Mouse (Mus musculus): Measurements from ENCODE around the gene Fam83g.
A peak's percentile ranks its signal among the peaks of the same experiment; 100 is the strongest.

Gene Fam83g

DNA sequence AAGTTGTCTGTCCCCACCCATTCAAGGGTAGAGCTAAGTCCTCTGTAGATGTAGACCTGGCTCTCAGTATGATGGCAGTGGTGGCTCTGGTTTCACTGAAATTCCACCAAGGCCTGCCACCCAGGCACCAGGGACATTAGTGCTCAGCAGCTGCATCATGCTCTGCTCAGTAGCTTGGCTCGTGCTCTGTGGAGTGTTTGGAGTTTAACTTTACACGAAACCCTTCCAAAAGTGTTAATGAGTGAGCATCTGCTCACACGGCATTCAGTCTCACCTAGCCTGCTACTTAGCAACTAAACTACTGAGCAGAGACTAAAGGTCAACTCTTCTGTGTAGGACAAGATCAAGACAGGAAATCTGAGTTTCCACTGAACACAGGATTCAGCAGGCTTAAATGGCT is 36.7 kb downstream of the Fam83g start, which contains the start of gene Slc5a10:
Slc5a10 (minus strand) TSS at position 191 of the 400 bp plus-strand sequence.
- DNase-seq: no peak

DNA sequence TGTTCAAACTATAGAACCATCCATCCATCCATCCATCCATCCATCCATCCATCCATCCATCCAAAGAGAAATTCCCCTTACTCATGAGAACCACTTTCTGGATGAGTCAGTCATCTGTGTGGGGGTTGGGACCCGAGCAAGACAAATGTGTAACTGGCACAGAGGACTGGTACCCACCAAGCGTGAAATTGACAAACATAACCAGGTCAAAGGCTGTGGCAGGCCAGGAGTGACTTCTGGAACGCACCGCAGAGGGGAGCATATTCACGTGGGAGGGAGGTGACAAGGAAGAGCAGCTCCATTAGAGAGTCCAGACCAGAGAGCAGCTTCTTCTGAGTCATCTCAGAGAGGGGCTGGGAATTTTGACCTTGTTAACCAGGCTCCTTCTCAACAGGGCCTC is 38.2 kb downstream of the Fam83g start:
- DNase-seq: no peak

DNA sequence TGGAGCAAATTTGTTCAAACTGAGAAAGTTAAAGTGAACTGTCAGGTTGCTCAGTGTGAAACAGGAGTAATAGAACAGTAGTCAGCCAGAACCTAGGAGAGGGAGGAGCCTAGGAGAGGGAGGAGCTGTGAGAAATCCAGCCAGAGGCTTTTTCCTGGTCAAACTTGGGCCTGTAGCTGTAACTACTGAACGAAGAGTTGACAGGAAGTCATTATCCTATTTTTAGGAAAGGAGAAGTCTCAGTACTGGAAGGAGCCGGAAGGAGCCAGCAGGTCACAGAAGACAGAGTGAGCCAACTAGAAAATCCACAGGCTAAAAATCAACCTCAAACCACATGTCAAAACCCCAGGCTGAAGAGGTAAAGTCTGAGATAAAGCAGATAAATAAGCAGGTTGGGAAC is 44.1 kb downstream of the Fam83g start:
- DNase-seq: no peak

DNA sequence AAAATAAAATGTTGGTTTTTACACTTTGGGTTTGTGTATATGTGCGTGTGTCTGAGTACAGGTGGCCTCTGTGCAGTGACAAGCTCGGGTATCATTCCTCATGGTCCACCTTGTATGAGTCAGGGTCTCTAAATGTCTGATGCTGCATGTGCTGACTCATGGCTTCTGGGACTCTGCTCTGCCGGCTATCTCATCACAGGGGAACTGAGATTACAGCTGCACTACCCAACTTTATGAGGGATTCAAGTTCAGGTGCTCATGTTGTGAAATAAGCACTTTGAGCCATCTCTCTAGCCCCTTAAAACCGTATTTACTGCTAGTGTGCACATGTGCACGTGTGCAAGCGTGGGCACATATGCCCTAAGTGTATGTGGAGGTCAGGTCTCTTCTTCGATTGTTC is 48.8 kb downstream of the Fam83g start:
- no peak for DNase-seq

DNA sequence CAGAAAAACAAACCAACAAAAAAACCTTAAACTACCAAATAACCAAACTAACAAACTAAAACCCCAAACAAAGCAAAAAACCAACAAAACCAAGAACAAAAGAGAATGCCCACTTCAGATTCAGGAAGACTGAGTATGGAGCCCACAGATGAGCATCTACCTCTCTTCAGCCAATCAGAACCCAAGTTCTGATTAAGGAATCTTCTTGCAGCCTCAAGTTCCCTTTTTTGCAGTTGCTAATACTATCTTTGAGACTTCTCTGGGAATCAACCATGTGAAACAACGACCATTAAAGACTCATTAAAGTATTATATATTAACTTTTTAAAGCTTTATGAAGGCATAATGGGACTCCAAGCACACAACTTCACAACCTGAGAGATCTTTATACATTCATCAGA is 53.4 kb downstream of the Fam83g start:
- DNase-seq: no peak

DNA sequence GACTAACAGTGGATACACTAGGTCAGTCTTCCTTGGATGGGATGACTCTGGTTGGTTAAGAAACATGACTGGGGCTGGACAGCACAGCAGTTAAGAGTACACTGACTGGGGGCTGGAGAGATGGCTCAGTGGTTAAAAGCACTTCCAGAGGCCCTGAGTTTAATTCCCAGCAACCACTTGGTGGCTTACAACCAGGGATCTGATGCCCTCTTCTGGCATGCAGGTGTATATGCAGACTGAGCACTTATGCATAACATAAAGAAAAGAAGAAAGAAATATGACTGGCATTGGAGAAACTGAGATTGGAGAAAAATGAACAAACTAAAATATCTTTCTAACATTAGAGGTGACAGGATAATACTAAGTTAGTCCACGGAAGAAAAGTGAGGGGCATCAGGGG is 56.6 kb downstream of the Fam83g start:
- no peak for DNase-seq

DNA sequence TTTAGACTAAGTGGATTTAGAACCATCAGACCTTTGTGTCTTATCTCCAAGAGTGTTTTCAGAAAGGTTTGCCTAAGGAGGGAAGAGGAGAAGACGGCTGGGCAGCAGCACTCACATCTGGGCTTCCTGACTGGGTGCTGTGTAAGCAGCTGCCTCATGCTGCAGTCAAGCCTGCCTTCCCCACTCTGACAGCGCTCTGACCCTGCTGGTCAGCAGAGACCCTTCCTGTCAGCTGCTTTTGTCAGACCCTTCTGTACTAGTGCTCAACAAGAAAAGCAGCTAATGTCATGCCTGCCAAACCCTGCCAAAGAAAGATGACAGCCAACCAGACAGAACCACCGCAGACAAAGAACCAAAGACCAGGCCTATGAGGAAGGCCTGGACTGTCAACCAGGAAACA is 59.9 kb downstream of the Fam83g start:
- DNase-seq: no peak

DNA sequence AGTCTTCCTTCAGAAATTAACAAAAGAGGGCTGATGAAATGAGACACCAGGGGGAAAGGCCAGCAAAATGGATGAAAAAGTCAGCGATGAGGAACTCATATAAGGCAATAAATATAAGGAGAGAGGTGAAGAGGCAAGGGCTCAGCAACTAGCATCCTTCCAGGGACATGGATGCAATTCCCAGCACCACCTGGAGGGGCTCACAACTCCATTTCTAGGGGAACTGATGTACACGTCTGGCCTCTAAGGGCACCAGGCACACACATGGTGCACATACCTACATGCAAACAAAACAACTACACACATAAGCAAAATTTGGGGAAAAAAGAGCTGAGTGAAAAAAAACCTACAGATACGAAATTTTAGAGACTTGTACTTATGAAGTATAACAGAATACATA is 60.6 kb downstream of the Fam83g start:
- peak; percentile 35 for DNase-seq

DNA sequence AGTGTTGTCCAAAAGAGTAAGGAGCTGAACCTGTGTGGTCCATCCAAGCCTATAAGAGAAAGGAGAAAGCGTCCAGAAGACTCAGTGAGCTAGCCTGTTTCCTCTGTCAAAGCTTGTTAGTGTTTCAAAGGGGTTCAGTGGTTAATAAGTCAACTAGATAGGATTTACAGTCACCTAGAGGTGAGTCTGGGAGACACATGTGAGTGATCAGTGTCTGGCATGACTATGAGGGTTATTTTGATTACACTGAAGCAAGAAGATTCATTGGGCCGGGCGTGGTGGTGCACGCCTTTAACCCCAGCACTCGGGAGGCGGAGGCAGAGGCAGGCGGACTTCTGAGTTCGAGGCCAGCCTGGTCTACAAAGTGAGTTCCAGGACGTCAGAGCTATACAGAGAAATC is 61.9 kb downstream of the Fam83g start:
- no peak for DNase-seq

DNA sequence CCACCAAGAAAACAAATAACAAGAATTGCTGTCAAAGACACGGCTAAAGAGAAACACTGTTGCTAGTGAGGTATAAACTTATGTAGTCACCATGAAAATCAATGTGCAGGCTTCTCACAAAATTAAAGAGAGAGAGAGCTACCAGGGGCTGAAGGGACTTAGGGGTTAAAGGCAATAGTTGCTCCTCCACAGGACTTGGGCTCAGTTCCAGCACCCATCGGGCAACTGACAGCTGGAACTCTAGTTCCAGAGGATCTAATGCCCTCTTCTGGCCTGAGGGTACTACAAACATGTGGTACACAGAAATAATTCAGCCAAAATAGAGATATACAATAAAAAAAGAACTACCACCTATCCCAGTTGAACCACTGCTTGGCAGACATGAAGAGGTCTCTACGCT is 63.3 kb downstream of the Fam83g start:
- DNase-seq: no peak

DNA sequence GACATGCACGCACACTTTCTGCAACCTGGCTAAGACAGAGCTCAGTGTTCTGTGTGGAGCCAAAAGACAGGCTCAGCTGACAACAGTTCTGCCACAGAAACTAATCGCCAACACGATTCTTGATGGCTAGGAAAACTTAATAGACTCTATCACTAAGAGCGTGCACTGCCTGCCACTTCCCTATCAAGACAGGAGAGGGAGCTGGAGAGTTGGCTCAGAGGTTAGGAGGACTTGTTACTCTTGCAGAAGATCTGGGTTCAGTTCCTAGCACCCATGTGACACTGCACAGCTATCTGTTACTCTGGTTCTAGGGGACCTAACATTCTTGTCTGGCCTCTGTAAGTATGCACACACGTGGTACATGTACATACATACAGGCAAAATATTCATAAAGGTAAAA is 67.7 kb downstream of the Fam83g start:
- peak; percentile 35 for DNase-seq

DNA sequence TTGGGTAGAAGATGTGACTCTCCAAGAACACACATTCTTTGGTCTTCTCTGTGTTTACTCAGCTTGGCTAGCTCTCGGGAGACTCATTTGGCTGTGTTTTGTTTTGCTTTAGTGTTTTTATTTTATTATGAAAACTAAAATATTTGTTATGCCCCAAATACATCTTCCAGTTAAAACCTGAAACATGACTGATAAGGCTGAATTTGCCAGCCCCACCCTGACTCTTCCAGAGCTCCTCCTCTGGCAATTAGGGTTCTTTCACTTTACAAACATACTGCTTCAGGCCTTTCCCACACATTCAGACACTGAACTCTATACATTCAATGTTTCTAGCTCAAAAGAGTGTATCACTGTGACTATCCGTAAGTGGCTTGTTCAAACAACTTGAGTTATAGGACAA is 73.3 kb downstream of the Fam83g start:
- no peak for DNase-seq

Measured in thymus, postnatal 4 days (tissue).